In the genomic region with DNA sequence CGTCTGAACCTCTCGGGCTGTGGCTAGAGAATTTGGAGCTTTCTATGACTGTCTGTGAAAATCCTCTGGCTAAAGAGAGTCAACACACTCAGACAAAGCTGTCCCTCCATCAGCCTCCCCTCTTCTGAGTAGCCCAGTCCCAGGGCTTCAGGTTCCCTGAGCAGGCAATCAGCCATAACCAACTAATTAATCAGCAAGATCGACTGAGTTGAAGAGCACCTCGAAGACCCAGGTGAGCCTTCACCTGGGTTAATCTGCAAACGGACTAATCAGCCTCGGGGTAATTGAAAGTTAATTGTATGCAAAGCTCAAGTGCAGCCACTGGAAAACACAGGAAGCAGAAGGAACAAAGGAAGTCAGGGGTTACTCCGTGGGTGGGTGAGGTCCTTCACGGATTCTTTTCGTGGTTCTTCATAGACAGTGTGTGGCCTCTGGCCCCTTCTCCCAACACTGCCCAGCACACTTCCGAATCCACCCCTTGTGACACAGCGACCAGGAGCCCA, we compare ENCODE assay signal across 10 mouse cellular contexts. TPM values are rescaled to one million over a fixed set of nuclear protein-coding genes. Genes with fewer than 3 reads are reported as not detected.
DNase-seq lines count a peak whose midpoint lies in the region; ATAC-seq and TF ChIP-seq lines count a peak whose summit lies in the region.
"Had no signal": no experiment of that assay in that cellular context is flagged by ENCODE, and none has a peak within 500 bp of the region (broad histone marks: within the 10 kb centered on the region; RNA-seq: fewer than 3 reads in every experiment).

No protein-coding gene starts in this region.

- H3K4me1 ChIP-seq in embryonic facial prominence, embryonic 12.5 days = peaks cover 40% of the 10 kb centered on the region
- peaks cover 22% of the 10 kb centered on the region for H3K4me1 ChIP-seq in hindbrain, postnatal 0 days (ENCODE audit: insufficient read depth, low read length)
- peaks cover 36% of the 10 kb centered on the region for H3K4me1 ChIP-seq in liver, postnatal 0 days (ENCODE audit: insufficient read depth)
- H3K4me1 ChIP-seq: megakaryocyte, embryonic 14.5 days had no signal

- no peak overlapping the region for H3K9ac ChIP-seq in embryonic facial prominence, embryonic 12.5 days
- H3K9ac ChIP-seq in hindbrain, postnatal 0 days (replicated peaks; ENCODE audit: low read length) = no peak overlapping the region
- H3K9ac ChIP-seq in liver, postnatal 0 days (replicated peaks) = no peak overlapping the region

- H3K36me3 ChIP-seq in embryonic facial prominence, embryonic 12.5 days = no peaks in the 10 kb centered on the region
- H3K36me3 ChIP-seq in hindbrain, postnatal 0 days (ENCODE audit: insufficient read depth, low read length) = no peaks in the 10 kb centered on the region
- no peaks in the 10 kb centered on the region for H3K36me3 ChIP-seq in liver, postnatal 0 days (replicated peaks; ENCODE audit: insufficient read depth, low read length)

- no peaks in the 10 kb centered on the region for H3K9me3 ChIP-seq in embryonic facial prominence, embryonic 12.5 days
- H3K9me3 ChIP-seq in hindbrain, postnatal 0 days (ENCODE audit: low read length) = no peaks in the 10 kb centered on the region
- H3K9me3 ChIP-seq in liver, postnatal 0 days (ENCODE audit: low read length) = no peaks in the 10 kb centered on the region
- H3K9me3 ChIP-seq: megakaryocyte, embryonic 14.5 days had no signal

- no peaks in the 10 kb centered on the region for H3K27me3 ChIP-seq in embryonic facial prominence, embryonic 12.5 days
- H3K27me3 ChIP-seq in hindbrain, postnatal 0 days (ENCODE audit: insufficient read depth, low read length) = no peaks in the 10 kb centered on the region
- H3K27me3 ChIP-seq in liver, postnatal 0 days (ENCODE audit: insufficient read depth, low read length) = no peaks in the 10 kb centered on the region

- H3K4me3 ChIP-seq in embryonic facial prominence, embryonic 12.5 days = no peak overlapping the region
- 0 out of 2 replicates have a peak overlapping the region, but pooled peaks have one; percentile 4 for H3K4me3 ChIP-seq in hindbrain, postnatal 0 days (ENCODE audit: low read length)
- H3K4me3 ChIP-seq in liver, postnatal 0 days (ENCODE audit: low read depth, low read length) = no peak overlapping the region
- H3K4me3 ChIP-seq: megakaryocyte, embryonic 14.5 days had no signal

- TF ChIP-seq CTCF in hindbrain, postnatal 0 days (IDR thresholded peaks at IDR 0.05; ENCODE audit: low read depth) = no peak
- TF ChIP-seq CTCF in liver, postnatal 0 days (IDR thresholded peaks at IDR 0.05; ENCODE audit: low read depth) = no peak

- peak; percentile 87 for DNase-seq in heart, adult 11 months
- DNase-seq in heart, adult 8-10 months (ENCODE audit: low spot score) = no peak
- DNase-seq in hindbrain, postnatal 0 days (ENCODE audit: low spot score) = peak; percentile 42
- no peak for DNase-seq in liver, postnatal 0 days
- no peak for DNase-seq in embryo, embryonic 11 days
- no peak for DNase-seq in adrenal gland, postnatal 4 days (ENCODE audit: low spot score in 2 of 2)
- DNase-seq: cerebellum, adult 9-10 months had no signal

- peak overlapping the region; percentile 27; the same call in 1 of the 2 replicates for H3K4me2 ChIP-seq in embryonic facial prominence, embryonic 12.5 days (replicated peaks)
- peak overlapping the region; percentile 43 for H3K4me2 ChIP-seq in hindbrain, postnatal 0 days (ENCODE audit: low read depth, low read length)
- H3K4me2 ChIP-seq in liver, postnatal 0 days (ENCODE audit: low read depth, low read length) = no peak overlapping the region

- peak overlapping the region; percentile 92 for H3K27ac ChIP-seq in embryonic facial prominence, embryonic 12.5 days
- H3K27ac ChIP-seq in hindbrain, postnatal 0 days = no peak overlapping the region
- H3K27ac ChIP-seq in liver, postnatal 0 days (ENCODE audit: low read depth) = no peak overlapping the region

- ATAC-seq in embryonic facial prominence, embryonic 12.5 days (ENCODE audit: insufficient number of reproducible peaks, insufficient read depth, low FRiP score, low TSS enrichment) = no peak
- ATAC-seq in hindbrain, postnatal 0 days = no peak
- peak; percentile 33; the same call in 1 of the 2 replicates for ATAC-seq in megakaryocyte progenitor cell, adult 5-6 weeks (replicated peaks; ENCODE audit: poor library complexity)
- ATAC-seq in liver, postnatal 0 days = no peak

- WGBS in embryonic facial prominence, embryonic 12.5 days = 8% methylated on average over 11 of the region's 11 CpGs
- 6% methylated on average over 11 of the region's 11 CpGs for WGBS in hindbrain, postnatal 0 days
- 40% methylated on average over 11 of the region's 11 CpGs for WGBS in liver, postnatal 0 days (ENCODE audit: insufficient replicate concordance)

- no peak for TF ChIP-seq EP300 in liver, postnatal 0 days (IDR thresholded peaks at IDR 0.05; ENCODE audit: low read depth)

RNA-seq across cellular contexts. Expression of gene Hlf, which starts 19.9 kb away (rescaled TPM):
- total RNA-seq in heart, adult 8-10 months (2022) = 10 to 100 TPM; 14.6 to 34.7 (median 21.5) TPM
- 3.7 TPM in 2 replicates for polyA plus RNA-seq in embryonic facial prominence, embryonic 12.5 days (2016; fragmentation: Nextera tagmentation; extraction: Ambion mirVana)
- total RNA-seq in hindbrain, postnatal 0 days (2014; rRNA removed) = 4.6 and 10.4 TPM in 2 replicates
- 9.6 and 10.2 TPM in 2 replicates for polyA plus RNA-seq in hindbrain, postnatal 0 days (2015; fragmentation: Nextera tagmentation; extraction: Ambion mirVana)
- 17.7 and 20.0 TPM in 2 replicates for total RNA-seq in megakaryocyte progenitor cell, adult 5-6 weeks (2015)
- total RNA-seq in megakaryocyte progenitor cell, adult 5-6 weeks (2017) = 2.5 and 13.2 TPM in 2 replicates
- 8.8 and 9.6 TPM in 2 replicates for polyA plus RNA-seq in liver, postnatal 0 days (2015; fragmentation: Nextera tagmentation; extraction: Ambion mirVana)
- 10 to 100 TPM; 17.0 to 18.7 TPM for total RNA-seq in adrenal gland, postnatal 4 days (2021)

Comparison
In these comparisons a context has a peak if more than half of its experiments do, and no peak if none do; other contexts are left out.
1. DNase-seq: peak in heart, adult 11 months (single experiment) and hindbrain, postnatal 0 days (single experiment); none in heart, adult 8-10 months (single experiment), liver, postnatal 0 days (single experiment), embryo, embryonic 11 days (single experiment) and adrenal gland, postnatal 4 days (0 of 2).